Mouse (Mus musculus) myocyte (in vitro differentiated cells): ENCODE data around the gene Rad51b. TPM values are rescaled to one million over a fixed set of nuclear protein-coding genes. Genes with fewer than 3 reads are reported as not detected.
A peak's percentile ranks its signal among the peaks of the same experiment; 100 is the strongest.

Experiments
- H3K27me3 ChIP-seq: one replicate; pipeline ENCODE4 v1.6.1; 2011; ENCODE audit not compliant: control insufficient read depth, insufficient read depth, insufficient read length
- H3K36me3 ChIP-seq: one replicate; pipeline ENCODE4 v1.6.1; 2011; ENCODE audit not compliant: control insufficient read depth, insufficient read depth
- H3K4me2 ChIP-seq: one replicate; pipeline ENCODE4 v1.6.1; 2011; ENCODE audit warnings: low read depth, control low read depth
- H3K4me3 ChIP-seq: one replicate; pipeline ENCODE4 v1.5.1; 2011; ENCODE audit warnings: mild to moderate bottlenecking, control low read depth, moderate library complexity
- H3K79me2 ChIP-seq: one replicate; pipeline ENCODE4 v1.6.1; 2011; ENCODE audit not compliant: control insufficient read depth, insufficient read depth
- H3ac ChIP-seq: one replicate; pipeline ENCODE4 v1.6.1; 2011; ENCODE audit not compliant: control insufficient read depth, insufficient read length
- CEBPB ChIP-seq: IDR thresholded peaks from 2 replicates; pipeline ENCODE4 v1.6.1; 2011; ENCODE audit warnings: mild to moderate bottlenecking, moderate library complexity; ENCODE audit not compliant: poor library complexity, insufficient read depth, severe bottlenecking
- E2F4 ChIP-seq: IDR thresholded peaks from one replicate; pipeline ENCODE4 v1.6.1; 2011; ENCODE audit warnings: mild to moderate bottlenecking, control low read depth, moderate library complexity; ENCODE audit not compliant: insufficient read depth
- MAX ChIP-seq: IDR thresholded peaks from one replicate; pipeline ENCODE4 v1.6.1; 2011; ENCODE audit warnings: low read depth, mild to moderate bottlenecking, control low read depth
- MYOD1 ChIP-seq, 3 experiments: IDR thresholded peaks; one replicate each; pipeline ENCODE4 v1.6.1; 2011; ENCODE audit warnings: control low read depth in 2 of 3, low read depth in 2 of 3, mild to moderate bottlenecking in 2 of 3, moderate library complexity in 1 of 3; ENCODE audit not compliant: insufficient read length in 2 of 3, control insufficient read depth in 1 of 3
- MYOG ChIP-seq, 3 experiments: IDR thresholded peaks; one replicate each; pipeline ENCODE4 v1.6.1; 2011; ENCODE audit warnings: control low read depth in 2 of 3, low read depth in 2 of 3, mild to moderate bottlenecking in 2 of 3; ENCODE audit not compliant: insufficient read length in 2 of 3, control insufficient read depth in 1 of 3, insufficient read depth in 1 of 3
- POLR2A ChIP-seq: IDR thresholded peaks from one replicate; pipeline ENCODE4 v1.6.1; 2011; ENCODE audit warnings: low read depth, mild to moderate bottlenecking, control low read depth, moderate library complexity; ENCODE audit not compliant: insufficient read length
- POLR2AphosphoS2 ChIP-seq: IDR thresholded peaks from one replicate; pipeline ENCODE4 v1.6.1; 2011; ENCODE audit warnings: low read depth, control low read depth; ENCODE audit not compliant: insufficient read length
- REST ChIP-seq: IDR thresholded peaks from one replicate; pipeline ENCODE4 v1.6.1; 2011; ENCODE audit warnings: mild to moderate bottlenecking, control low read depth, moderate library complexity; ENCODE audit not compliant: insufficient read depth, insufficient read length
- SRF ChIP-seq: IDR thresholded peaks from one replicate; pipeline ENCODE4 v1.6.1; 2011; ENCODE audit warnings: low read depth; ENCODE audit not compliant: control insufficient read depth, insufficient read length
- TCF12 ChIP-seq: IDR thresholded peaks from one replicate; pipeline ENCODE4 v1.6.1; 2011; ENCODE audit warnings: mild to moderate bottlenecking, control low read depth; ENCODE audit not compliant: poor library complexity, insufficient read depth, severe bottlenecking
- TCF3 ChIP-seq: IDR thresholded peaks from one replicate; pipeline ENCODE4 v1.6.1; 2011; ENCODE audit warnings: low read depth, control low read depth; ENCODE audit not compliant: insufficient read length
- USF1 ChIP-seq: IDR thresholded peaks from one replicate; pipeline ENCODE4 v1.6.1; 2011; ENCODE audit warnings: low read depth, mild to moderate bottlenecking, control low read depth, moderate library complexity
- polyA plus RNA-seq: library from polyadenylated mRNA; unstranded; fragments of >200 nt; fragmentation: generic; extraction: Trizol; gene quantifications from one replicate; pipeline ENCODE4 v1.2.1, GENCODE M21; 2012; ENCODE audit warnings: missing spikeins

The Rad51b gene
- polyA plus RNA-seq, 1 experiment: 1.8 TPM

DNA sequence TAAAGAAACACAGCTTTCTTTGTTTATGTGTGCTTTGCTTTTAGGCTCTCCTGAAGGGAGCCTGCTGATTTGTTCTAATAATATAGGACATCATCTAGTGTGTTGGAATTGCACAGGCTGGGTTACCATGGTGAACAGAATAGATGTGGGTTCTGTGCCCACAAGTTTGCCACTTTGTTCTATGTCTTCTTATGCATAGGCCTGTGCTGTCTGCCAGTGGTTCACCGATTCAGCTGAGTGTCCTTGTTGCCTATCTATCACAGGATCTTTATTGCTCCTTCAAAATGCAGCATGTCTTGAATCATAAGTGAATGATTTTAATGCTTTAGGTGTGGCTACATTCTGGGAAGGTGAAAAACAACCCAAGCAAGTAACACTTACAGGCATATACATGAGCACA lies 201.2 kb downstream of the Rad51b start:
- H3ac ChIP-seq: no peak overlapping the region
- H3K27me3 ChIP-seq: no peaks in the 10 kb centered on the region
- H3K79me2 ChIP-seq: no peaks in the 10 kb centered on the region
- no peak overlapping the region for H3K4me2 ChIP-seq
- TF ChIP-seq CEBPB (no peak), TCF12 (no peak), MYOD1 (IDR thresholded peaks at IDR 0.05; ENCODE audit: control insufficient read depth in 1 of 3, insufficient read length in 2 of 3, low read depth in 2 of 3) (no peak), REST (no peak), TCF3 (no peak), E2F4 (no peak)
- no peak overlapping the region for H3K4me3 ChIP-seq
- H3K36me3 ChIP-seq: no peaks in the 10 kb centered on the region

- Histone ChIP-seq H3K36me3 (no peaks in the 10 kb centered on the region), H3ac (no peak overlapping the region)
- TF ChIP-seq MYOD1 (IDR thresholded peaks at IDR 0.05; ENCODE audit: control insufficient read depth in 1 of 3, insufficient read length in 2 of 3, low read depth in 2 of 3) (no peak), SRF (no peak), E2F4 (no peak), REST (no peak), MAX (no peak), TCF12 (no peak), TCF3 (no peak), POLR2AphosphoS2 (no peak), USF1 (no peak)
These were observed 202.7 kb downstream of the Rad51b start for GRCm38 (mm10) chr12:79499809-79500208.

GRCm38 (mm10) chr12:79501877-79502276 lies 204.8 kb downstream of the Rad51b start:
- no peaks in the 10 kb centered on the region for H3K36me3 ChIP-seq
- H3K79me2 ChIP-seq: no peaks in the 10 kb centered on the region
- no peak overlapping the region for H3K4me3 ChIP-seq
- H3ac ChIP-seq: no peak overlapping the region
- no peaks in the 10 kb centered on the region for H3K27me3 ChIP-seq
- peak overlapping the region; percentile 26 for H3K4me2 ChIP-seq
- TF ChIP-seq E2F4: no peak
- no peak for TF ChIP-seq TCF3
- no peak for TF ChIP-seq REST
- no peak for TF ChIP-seq TCF12
- TF ChIP-seq MAX: no peak
- TF ChIP-seq CEBPB: no peak
- no peak for TF ChIP-seq USF1
- TF ChIP-seq POLR2AphosphoS2: no peak
- no peak for TF ChIP-seq MYOG (IDR thresholded peaks at IDR 0.05; ENCODE audit: control insufficient read depth in 1 of 3, insufficient read depth in 1 of 3, insufficient read length in 2 of 3, low read depth in 2 of 3)
- no peak for TF ChIP-seq MYOD1 (IDR thresholded peaks at IDR 0.05; ENCODE audit: control insufficient read depth in 1 of 3, insufficient read length in 2 of 3, low read depth in 2 of 3)
- TF ChIP-seq POLR2A: no peak
- TF ChIP-seq SRF: no peak

More at GRCm38 (mm10) chr12:79499809-79500208, 202.7 kb downstream of the Rad51b start:
- Histone ChIP-seq H3K79me2 (no peaks in the 10 kb centered on the region), H3K4me3 (no peak overlapping the region), H3K27me3 (no peaks in the 10 kb centered on the region), H3K4me2 (no peak overlapping the region)

DNA sequence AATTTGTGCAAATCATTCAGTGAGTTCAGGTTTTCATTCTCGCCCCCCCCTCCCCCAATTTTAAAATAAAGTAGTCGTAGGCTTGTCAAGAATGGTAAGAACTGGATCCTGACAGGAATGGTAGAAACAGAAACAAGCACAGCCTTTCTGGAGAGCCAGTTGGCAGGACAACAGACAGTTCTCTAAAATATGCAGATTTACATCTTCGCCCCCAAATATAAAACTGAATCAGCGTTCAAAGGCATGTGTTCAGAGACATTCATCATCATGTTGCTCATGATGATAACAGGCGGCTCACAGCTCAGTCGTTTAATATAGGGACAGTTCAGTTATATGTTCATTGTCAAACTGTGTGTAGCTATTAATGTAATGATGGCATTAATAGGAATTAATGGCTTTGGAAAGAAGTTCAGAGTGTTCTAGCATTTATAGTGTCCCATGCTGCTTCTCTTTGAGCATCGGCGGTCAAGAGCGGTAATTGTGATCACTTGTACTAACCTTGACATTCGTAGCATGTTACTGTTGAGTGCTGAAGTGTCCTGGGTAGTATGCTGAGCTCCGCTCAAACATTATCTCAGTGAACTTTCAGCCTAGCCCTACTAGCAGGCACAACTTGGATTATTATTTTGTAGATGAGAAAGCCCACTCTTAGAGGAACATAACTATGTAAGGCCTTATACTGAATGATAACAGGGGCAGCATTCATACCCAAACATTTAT lies 205.9 kb downstream of the Rad51b start:
- Histone ChIP-seq H3K36me3 (no peaks in the 10 kb centered on the region), H3K4me2 (no peak overlapping the region), H3ac (no peak overlapping the region), H3K79me2 (no peaks in the 10 kb centered on the region), H3K27me3 (no peaks in the 10 kb centered on the region), H3K4me3 (no peak overlapping the region)
- TF ChIP-seq TCF3: no peak
- no peak for TF ChIP-seq USF1
- TF ChIP-seq MYOD1 (IDR thresholded peaks at IDR 0.05; ENCODE audit: control insufficient read depth in 1 of 3, insufficient read length in 2 of 3, low read depth in 2 of 3): no peak

- H3K4me3 ChIP-seq: no peak overlapping the region
- peak overlapping the region; percentile 47 for H3K4me2 ChIP-seq
- no peak overlapping the region for H3ac ChIP-seq
- TF ChIP-seq MYOD1 (IDR thresholded peaks at IDR 0.05; ENCODE audit: control insufficient read depth in 1 of 3, insufficient read length in 2 of 3, low read depth in 2 of 3) (peak in 1 of 3 experiments; percentile 29), POLR2A (peak; percentile 21), TCF3 (no peak)
- H3K36me3 ChIP-seq: no peaks in the 10 kb centered on the region
- H3K27me3 ChIP-seq: no peaks in the 10 kb centered on the region
- no peaks in the 10 kb centered on the region for H3K79me2 ChIP-seq
These were observed 206.8 kb downstream of the Rad51b start for GRCm38 (mm10) chr12:79503582-79504515.
